Mouse (Mus musculus) spleen, adult 2 months (tissue): ENCODE measurements around the gene Slc25a35.

ENCODE experiments used
- CTCF ChIP-seq: fragments of 200-500 bp; IDR thresholded peaks from 2 replicates; pipeline ENCODE4 v1.5.1; 2011; ENCODE audit warnings: mild to moderate bottlenecking, inconsistent platforms; ENCODE audit not compliant: insufficient read depth, insufficient read length, insufficient replicate concordance; ENCODE audit errors: extremely low read depth
- POLR2A ChIP-seq: fragments of 200-500 bp; IDR thresholded peaks from 2 replicates; pipeline ENCODE4 v1.6.1; 2011; ENCODE audit warnings: low read depth, low read length, inconsistent platforms

GRCm38 (mm10) chr11:69009508-69009907 lies 41.6 kb downstream of the Slc25a35 start:
- TF ChIP-seq POLR2A (no peak), CTCF (no peak)
